Mouse (Mus musculus): ENCODE data around the gene Gys1.
"Not testable (repeated sequence)": the region's sequence is repeated elsewhere in the genome, so short reads cannot be mapped to it uniquely, and the experiment has no call there.

Gys1 gene

GRCm38 (mm10) chr7:45480310-45480709 is 45.7 kb downstream of the Gys1 start:
- not testable (repeated sequence) for DNase-seq (ENCODE audit: low read depth, low spot score)

GRCm38 (mm10) chr7:45481374-45481927 is 46.8 kb downstream of the Gys1 start, which contains the start of gene Tulp2:
TSS of gene Tulp2 (plus strand) at chr7:45481877.
- DNase-seq (ENCODE audit: low read depth, low spot score): no peak

- no peak for DNase-seq (ENCODE audit: low read depth, low spot score)
Observed at GRCm38 (mm10) chr7:45482166-45482565, 47.5 kb downstream of the Gys1 start.

DNA sequence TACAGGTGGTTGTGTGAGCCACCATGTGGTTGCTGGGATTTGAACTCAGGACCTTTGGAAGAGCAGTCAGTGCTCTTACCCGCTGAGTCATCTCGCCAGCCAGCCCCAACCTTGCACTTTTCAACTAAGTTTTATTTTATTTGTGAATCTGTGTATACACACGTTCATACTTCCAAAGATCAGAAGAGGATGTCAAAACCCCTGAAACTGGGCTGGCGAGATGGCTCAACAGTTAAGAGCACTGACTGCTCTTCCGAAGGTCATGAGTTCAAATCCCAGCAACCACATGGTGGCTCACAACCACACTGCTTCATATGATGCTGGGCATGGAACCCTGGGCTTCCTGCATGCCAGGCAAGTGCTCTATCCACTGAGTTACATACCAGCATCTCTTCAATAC is 50.3 kb downstream of the Gys1 start:
- not testable (repeated sequence) for DNase-seq (ENCODE audit: low read depth, low spot score)

DNA sequence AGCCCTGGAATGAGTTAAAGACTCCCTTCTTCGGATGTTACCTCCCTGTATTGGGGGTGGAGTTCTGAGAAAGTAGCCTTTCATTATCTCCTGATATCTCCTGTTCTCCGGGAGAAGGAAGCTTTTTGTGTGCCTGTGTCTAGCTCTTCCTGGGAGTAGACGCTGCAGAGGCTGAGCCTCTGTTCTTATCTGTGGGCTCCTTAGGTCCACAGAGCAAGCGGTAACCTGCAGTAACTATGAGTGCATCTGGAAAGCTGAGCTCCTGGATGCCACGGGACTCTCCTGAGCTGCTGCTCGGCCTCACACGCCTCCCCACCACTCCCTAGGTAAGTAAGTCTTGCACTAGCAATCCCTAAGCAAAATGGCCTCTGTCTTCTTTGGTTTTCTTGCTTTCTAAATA is 51.5 kb downstream of the Gys1 start:
- no peak for DNase-seq (ENCODE audit: low read depth, low spot score)

GRCm38 (mm10) chr7:45486761-45487415 is 52.2 kb downstream of the Gys1 start, which contains the start of gene Gm45808:
TSS of gene Gm45808 (minus strand) at chr7:45486811.
- no peak for DNase-seq (ENCODE audit: low read depth, low spot score)

DNA sequence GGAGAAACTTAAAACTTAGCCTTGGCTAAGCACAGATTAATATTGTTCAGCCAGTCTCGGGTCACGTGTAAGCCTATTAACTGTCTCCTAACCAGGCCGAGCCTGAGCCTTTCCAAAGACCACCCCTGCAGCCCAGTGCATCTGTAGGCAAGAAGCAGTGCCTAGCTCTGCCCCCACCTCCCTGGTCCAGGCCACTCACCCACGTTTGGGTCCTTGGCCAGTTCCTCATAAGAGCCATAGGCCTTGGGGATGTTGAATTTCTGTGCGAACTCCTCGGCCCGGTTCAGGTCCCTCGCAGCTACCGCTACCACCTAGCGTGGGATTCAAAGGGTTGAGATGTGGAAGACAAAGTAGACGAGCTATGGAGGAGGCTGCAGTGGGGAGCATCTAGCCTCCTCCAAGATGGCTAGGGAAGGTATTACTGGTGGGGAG is 53.2 kb downstream of the Gys1 start:
- DNase-seq (ENCODE audit: low read depth, low spot score): no peak

DNA sequence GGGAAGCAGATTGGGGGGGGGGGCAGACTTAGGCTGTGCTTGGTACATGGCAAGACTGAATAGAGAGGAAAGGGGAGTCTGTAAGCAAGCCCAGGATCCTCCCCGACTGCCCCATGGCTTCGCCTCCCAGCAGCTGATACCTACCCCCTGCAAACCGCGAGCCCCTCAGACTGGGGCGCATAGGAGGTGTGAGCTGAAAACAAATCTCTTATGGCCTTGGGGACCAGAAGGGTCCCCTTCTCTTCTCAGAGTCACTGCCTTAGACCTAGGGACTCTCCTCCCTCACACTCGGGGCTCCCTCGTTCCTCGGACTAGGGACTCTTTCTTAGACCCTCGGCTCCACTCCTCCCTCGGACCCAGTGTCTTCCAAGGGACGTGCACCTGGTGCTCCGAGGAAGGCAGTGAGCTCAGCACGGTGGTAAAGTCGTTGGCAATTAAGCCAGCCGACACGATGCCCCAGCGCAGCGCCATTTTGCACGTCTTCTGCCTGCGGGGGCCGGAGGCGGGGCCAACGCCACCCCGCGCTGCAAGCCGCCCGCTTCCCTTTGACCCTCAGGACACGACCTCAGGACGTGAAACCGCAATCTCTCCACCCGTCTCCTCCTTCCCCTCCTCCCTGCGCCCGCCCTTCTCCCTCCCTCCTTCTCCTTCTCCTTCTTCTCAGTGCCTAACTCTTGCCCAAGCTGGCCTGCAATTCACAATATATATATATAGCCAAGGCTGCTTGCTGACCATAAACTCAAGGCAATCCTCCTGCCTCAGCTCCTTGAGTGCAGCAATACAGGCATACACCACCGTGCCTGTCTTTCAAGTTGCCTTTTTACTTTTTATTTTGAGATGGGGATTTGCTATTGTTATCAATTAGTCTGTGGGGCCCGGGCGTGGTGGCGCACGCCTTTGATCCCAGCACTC is 53.9 kb downstream of the Gys1 start, which contains the start of gene Dhdh:
TSS of gene Dhdh (minus strand) at position 513 of the 912 bp plus-strand sequence.
- no peak for DNase-seq (ENCODE audit: low read depth, low spot score)

DNA sequence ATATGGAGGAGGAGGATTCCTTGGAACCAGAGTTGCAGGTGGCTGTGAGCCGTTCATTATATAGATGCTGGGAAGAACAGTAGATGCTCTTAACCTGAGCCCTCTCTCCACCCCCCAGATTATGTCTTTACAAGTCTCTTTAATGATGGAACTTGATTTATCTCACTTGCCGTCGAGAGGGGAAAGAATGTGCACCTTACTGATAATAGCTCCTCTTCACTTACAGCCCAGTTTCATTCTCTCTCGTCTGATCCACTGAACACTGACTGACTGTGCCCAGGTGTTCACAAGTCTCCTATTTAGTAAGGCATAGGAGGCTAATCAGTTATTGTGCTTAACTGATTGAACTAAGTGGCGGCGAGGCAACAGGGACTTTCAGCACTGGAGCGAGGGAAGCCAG is 54.9 kb downstream of the Gys1 start:
- DNase-seq (ENCODE audit: low read depth, low spot score): no peak

DNA sequence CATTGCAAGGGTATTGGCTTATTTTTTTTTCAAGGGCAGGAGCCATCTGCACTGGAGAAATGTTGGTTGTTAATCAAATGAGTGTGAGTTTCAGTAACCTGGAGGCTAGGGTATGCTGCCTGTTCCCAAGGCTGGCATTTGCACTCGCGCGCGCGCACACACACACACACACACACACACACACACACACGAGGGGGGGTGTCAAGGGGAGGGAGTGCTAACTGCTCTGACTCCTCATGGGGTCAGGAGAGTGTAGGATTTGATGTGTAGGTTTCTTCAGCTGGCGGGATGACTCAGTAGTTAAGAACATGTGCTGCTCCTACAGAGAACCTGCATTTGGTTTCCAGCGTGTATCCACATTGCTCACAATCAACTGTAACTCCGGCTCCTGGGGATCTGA is 56.2 kb downstream of the Gys1 start:
- DNase-seq (ENCODE audit: low read depth, low spot score): no peak

- no peak for DNase-seq (ENCODE audit: low read depth, low spot score)
Observed at GRCm38 (mm10) chr7:45491264-45491663, 56.6 kb downstream of the Gys1 start.

DNA sequence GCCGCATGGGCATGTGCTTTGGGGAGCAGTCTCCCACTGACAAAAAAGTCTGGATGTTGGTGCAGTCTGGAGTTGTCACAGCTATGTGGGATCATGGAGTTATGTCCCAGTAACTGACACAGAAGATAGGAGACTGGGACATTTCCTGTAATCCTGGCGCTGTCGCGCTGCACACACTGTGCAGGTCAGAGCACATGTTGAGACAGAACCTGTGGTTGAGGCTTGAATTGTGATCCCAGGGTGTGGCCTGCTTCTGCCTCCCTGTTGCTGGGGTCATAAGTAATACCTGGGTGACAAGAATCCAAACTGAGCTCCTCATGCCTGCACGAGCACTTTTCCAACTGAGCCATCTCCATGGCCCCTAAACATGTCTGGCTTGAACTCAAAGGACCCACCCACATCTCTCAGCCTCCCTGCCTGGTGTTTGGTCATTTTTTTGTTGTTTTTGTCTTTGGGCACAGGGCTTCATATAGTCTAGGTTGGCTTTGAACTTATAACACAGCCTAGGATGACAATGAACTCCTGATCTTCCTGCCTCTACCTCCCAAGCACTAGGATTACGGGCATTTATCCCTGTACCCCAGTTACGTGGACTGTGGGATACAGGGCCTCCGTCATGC is 57.7 kb downstream of the Gys1 start:
- DNase-seq (ENCODE audit: low read depth, low spot score): no peak

DNA sequence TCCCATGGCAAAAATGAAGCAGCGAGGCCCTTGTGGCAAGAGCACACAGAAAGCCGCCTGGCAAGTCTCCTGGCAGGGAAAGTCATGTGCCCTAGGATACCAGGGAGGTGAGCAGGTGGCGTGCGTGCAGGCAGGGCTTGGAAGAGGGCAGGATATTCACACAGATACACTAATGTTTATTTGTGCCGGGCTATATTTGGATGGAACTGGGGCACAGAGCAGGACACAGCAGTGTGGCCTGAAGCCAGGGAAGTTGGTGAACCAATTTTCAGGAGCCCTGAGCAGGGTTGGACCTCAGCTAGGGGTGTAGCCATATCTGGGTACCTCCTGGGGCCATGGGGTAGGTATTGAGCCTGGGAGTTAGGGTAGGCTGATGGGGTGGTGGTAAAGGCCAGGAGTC is 58.3 kb downstream of the Gys1 start:
- no peak for DNase-seq (ENCODE audit: low read depth, low spot score)

GRCm38 (mm10) chr7:45494548-45494947 is 59.9 kb downstream of the Gys1 start:
- DNase-seq (ENCODE audit: low read depth, low spot score): no peak

GRCm38 (mm10) chr7:45498427-45498826 is 63.8 kb downstream of the Gys1 start:
- no peak for DNase-seq (ENCODE audit: low read depth, low spot score)
